Mouse (Mus musculus) adrenal gland, adult 8-10 months (tissue): ENCODE data around the gene Abhd17b. TPM values are rescaled to one million over a fixed set of nuclear protein-coding genes. Genes with fewer than 3 reads are reported as not detected.
"Not testable (repeated sequence)": the region's sequence is repeated elsewhere in the genome, so short reads cannot be mapped to it uniquely, and the experiment has no call there.

Source experiments
- DNase-seq: peaks from one replicate; pipeline ENCODE4 v3.0.0; 2022
- total RNA-seq, 4 experiments: library from RNA; stranded (reverse); gene quantifications; 2 replicates each; pipeline ENCODE4 v1.2.4; 2022

The Abhd17b gene
- total RNA-seq = 10 to 100 TPM; 35.8 to 46.8 (median 41.4) TPM

DNA sequence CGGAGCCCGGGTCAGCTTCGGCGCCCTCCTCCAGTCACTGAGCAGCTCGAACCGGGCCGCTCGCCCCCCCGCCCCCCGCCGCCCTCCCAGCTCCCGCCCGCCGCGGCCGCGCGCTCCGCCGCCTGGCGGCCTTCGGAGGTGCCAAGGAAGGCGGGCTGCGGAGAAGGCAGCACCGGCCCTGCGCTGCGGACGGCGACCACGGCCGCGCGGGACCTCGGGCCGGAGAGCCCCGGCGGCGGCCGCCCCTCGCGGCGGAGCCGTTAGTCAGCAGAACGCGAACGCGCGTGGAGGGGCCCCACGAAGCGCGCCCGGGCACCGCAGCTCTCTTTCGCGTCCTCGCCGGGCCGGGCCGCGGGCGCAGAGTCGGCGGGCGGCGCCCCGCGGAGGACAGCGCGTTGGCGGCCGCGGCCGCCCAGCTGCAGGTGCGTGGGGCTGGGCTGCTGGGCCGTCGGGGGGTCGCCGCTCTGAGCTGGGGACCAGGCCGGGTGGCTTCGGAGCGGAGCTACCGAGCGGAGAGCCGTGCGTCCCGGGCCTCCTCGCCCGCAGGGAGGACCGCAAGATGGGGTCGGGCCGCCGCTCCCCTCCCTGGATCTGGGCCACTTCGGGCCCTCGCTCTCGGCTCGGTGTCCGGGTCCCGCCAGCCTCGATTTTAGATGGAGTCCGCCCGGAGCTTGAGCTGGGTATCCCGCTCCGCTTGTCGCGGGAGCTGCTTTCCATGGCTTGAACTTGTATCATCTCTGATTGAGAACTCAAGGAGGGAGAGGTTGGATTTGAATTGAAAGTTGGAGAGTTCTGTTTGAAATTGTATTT is at the start of gene Abhd17b:
Abhd17b (plus strand) TSS at position 14 of the 810 bp plus-strand sequence.
- peak; percentile 45 for DNase-seq

DNA sequence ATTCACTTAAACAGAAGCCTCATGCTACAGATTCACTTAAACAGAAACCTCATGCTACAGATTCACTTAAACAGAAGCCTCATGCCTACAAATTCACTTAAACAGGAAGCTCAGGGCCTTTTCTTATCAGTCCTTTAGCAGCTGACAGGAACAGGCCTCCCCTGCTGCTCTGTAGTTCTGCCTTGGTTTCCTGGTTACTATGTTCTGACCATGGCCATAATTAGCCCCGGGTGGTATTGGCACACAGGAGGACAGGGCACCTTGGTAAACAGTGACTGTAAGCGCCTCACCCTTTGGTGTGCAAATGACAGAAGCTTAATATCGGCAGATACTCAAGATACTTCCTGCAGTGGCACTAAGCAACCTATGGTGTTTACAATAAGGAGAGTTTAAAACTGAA is 49.1 kb upstream of the Abhd17b start:
- no peak for DNase-seq

DNA sequence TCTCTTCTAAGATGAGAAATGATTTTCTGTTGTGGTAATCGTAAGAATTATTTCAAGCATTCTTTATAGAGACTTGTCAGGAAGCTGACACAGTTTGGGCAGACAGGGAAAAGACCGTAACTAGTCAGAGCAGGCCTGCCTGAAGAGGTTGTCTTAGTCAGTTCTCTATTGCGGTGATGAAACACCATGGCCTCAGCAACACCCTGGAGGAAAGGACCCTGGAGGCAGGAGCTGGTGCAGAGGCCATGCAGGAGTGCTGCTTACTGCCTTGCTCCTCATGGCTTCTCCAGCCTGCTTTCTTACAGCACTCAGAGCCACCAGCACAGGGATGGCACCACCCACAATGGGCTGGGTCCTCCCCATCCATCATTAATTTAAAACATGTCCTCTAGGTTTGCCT is 47.7 kb upstream of the Abhd17b start:
- DNase-seq = no peak

DNA sequence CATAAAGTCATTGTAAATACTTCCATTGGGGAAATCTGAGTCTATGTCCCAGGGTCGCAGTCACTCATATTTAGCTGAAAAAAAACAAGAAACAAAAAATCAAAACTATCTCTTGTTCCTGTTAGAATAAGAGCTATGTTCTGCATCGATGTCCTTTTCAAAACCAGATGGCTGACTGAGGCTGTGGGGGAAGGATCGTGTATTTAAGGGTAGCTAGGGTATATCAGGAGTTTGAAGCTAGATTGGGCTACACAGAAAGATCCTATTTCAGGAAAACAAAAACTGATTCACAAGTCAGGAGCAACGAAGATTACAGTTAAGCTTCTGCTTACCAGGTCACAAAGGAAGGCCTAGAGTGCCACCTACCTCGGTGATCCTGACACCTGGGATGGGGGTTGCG is 42.7 kb upstream of the Abhd17b start:
- no peak for DNase-seq

DNA sequence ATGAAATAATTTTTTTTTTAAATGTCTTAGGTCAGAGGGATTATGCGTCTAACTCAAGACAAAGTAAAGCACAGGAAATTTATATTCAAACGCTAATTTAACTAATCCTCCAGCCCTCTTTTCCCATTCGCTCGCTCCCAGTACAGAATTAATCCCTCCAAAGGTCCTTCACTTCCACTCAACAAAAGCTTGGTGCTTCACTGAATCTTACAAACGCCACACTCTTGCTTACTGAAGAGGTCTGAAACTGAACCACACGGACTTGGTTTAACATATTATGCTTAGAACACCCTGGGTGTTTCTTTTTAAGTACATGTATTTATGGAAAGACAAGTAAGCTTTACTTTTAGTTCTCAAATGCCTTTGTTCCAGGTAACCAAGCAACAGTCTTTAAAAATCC is 41.7 kb upstream of the Abhd17b start:
- no peak for DNase-seq

DNA sequence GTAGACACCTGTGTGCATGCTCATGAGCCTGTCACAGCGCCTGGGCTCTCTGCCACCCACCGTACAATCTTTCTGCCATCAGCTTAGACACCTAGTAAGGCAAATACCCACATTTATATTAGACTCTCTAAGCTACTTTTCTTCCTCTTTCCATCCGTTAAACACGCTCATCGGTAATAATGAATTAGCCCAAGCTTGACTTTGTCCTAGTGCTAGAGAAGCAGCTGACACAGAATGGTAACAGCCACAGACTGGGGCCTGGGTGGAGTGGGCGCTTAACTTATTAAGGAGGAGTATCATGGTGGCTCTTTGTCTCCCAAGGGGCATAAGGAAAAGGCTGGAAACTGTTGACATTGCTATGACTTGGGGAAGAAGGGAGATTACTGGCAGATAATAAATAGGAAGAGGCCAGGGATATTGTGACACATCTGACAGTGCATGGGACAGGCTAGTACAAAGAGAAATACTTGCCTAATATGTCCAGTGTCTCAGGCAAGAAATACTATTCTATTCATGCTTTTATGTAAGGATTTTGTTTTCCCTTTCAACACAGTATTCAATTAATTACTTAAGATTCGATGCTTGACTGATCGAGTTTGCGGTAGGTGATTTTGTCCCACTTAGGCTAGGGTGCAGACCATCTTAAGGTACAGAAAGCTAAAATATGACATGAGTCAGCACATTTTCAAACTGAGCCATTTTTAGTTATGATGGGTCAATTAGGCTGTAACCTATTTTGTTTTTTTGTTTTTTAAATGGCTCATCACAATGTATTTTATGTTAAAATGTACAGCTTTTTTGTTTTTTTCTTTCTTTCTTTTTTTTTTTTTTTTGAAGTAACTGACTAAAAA is 41.0 kb upstream of the Abhd17b start:
- DNase-seq = no peak

DNA sequence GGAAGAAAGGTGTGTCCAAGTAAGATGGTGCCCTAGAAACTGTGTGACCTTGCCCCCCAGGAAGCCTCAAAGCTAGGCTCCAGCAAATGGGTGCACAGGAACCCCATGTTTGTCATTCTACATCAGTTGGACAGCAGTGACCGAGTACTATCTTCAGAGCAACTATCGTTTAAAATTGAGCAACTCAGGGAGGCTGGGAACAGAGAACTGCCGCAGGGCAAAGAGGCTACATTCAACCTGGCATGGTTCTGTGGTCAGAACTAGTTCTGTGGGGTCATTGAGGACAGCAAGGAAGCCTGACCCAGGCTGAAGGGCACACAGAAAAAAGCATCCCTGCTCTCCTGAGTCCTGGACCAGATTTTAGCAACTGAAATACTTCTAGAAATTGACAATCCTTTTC is 37.2 kb upstream of the Abhd17b start:
- no peak for DNase-seq

DNA sequence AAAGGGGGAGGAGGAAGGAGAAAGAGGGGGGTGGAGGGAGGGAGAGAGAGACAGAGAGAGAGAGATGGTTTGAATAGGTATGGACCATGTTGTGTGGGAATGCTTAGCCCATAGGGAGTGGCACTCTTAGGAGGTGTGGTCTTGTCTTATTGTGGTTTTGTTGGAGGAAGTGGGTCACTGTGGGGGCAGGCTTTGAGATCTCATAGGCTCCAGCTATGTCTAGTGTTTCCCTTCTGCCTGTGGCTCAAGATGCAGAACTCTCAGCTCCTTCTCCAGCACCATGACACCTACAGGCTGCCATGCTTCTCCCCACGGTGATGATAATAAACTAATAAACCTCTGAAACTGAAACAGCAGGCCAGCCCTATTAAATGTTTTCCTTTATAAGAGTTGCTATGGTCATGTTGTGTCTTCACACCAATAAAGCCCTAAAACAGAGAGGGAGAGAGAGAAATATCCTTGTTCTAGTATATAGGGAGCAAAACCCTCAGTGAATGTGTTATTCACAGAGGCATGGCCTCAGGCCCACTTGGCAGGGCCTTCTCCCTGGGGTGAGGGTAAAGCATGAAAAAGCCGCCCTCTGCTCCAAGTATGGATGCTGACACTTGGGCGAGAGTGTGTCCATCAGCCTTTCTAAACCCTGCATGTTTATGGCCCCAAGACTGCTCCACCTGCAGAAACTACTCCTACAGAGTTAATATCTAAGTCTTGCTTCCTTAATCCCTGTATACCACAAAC is 29.4 kb upstream of the Abhd17b start:
- no peak for DNase-seq

DNA sequence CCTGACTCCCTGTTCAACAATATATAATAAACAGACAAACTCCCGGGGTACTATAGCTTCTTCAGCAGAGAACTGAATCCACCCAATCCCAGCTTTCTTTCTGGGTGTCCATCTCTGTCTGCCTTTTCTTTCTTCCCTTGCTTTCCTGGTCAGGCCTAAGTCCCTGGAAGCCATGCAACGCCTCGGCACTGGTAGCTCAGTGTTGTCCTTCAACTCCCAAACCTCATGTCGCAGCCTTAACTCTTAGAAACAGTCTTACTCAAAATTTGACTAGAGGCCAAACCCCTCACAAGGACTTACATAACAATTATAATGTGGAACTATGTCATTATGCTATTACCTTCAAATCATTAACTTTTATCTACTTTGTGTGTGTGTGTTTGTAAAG is 28.8 kb upstream of the Abhd17b start:
- DNase-seq = no peak

DNA sequence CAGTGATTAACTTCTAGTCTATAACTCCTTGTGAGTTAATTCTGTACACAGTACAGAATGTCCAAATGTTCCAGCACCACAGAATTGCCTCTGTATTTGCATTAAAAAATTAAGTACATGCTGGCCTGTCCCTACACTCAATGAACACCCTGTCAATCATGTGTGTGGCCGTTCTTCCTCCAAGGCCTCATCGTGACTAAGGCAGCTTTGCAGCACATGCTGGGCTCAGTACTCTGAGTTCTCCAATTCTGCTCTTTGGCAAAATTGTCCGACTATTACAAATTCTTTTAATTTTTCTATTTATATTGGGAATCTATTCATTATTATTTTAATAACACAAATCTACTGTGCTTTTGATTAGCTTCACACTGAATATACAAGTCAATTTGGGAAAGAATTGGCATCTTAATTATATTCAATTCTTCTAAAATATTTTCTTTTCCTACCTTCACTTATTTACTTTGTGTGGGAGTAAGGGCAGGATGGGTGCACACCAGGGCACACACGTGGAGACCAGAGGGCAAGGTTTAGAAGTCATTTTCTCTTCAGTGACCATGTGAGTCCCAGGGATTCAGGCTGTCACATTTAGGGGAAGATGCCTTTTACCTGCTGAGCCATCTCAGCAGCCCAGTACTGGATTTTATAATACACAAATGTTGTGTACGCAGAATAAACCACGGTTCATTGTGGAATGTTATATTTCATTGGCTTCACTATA is 26.6 kb upstream of the Abhd17b start:
- no peak for DNase-seq

DNA sequence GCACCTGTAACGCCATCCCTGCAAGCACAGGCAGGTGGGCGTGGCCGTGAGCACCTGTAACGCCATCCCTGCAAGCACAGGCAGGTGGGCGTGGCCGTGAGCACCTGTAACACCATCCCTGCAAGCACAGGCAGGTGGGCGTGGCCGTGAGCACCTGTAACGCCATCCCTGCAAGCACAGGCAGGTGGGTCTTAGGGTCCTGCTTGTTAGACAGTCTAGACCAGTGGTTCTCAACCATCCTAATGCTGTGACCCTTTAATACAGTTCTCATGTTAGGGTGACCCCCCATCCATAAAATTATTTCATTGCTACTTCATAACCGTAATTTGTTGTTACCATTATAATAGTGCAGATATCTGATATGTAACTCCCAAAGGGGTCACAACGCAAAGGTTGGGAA is 24.5 kb upstream of the Abhd17b start:
- DNase-seq = not testable (repeated sequence)

DNA sequence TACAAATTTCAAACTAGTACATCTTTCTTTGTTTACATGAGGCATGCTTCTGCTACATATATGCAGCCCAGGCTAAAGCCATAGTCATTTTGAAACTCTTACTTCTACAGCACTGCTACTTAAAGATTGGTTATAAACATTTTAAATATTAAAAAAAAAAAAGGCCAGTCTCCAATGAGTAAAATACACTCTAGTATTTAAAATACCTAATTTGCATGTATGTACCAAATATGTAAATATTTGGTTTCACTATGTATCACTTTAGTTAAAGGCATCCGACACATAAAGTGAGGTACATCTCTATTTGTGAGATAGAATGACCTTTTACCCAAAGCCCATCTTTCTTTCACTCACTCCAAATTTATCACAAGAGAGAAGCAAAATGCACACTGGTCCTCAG is 24.0 kb upstream of the Abhd17b start:
- no peak for DNase-seq

DNA sequence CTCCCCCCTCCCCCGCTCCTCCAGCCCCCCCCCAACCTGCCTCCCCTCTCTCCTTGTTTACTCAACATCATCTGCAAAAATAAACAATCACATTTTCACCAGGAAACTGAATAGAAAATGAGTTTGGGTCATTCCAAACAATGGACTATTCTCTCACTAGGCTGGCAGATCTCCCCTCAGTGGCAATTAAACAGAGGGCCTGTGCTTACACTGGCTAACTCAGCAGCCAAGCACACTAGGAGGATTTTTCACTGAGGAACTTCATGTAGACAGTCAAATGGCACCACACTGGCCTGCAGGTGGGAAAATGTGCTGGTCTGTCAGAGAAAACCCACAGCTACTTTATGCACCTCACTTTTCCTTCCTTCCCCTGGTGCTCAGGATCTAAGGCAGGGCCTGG is 23.5 kb upstream of the Abhd17b start:
- DNase-seq = no peak

DNA sequence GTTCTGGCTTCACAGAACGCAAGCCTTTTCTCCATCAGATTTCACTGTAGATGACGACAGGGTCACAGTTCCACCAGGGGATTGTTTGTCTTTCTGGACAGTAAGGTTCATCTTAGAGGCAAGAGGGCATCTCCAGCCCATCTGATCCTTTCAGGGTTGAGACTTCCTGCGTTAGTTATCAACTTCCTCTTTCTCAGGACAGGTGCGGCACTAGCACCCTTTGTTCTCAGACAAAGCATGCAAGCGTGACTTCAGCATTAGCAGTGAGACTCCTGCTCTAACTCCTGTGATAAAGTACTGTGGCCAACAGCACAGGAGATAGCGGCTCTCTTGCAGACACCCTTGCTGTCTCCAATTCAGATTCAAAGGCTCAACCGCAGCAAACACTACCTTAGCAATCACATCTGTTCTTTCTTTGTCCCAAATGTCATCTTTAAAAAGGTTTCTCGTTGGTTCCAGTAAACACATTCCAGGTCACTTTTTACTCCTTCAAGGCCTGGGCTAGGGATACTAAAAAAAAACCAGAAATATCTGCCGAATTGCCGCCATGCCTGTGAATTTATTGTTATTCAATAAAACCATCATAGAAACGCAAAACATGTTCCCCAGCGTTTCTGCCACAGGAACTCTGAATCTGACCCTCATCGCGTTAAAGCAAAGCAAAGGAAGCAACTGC is 22.2 kb upstream of the Abhd17b start:
- DNase-seq = no peak

DNA sequence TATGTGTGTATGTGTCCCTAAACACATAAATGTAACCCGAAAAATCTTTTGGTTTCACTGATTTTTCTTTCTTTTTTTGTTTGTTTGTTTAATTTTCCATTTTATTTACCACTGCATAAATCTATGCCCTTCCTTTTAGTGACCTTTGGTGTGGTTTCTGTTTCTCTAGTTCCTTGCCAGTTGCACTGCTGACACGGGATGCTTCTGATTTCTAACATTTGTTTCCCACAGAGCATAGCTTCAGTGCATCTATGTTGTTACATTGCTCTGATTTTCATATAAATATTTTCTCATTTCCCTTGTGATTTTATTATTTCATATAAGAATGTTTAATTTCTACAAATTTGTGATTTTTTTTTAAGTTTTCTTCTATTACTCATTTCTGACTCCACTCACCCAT is 17.6 kb upstream of the Abhd17b start:
- no peak for DNase-seq

DNA sequence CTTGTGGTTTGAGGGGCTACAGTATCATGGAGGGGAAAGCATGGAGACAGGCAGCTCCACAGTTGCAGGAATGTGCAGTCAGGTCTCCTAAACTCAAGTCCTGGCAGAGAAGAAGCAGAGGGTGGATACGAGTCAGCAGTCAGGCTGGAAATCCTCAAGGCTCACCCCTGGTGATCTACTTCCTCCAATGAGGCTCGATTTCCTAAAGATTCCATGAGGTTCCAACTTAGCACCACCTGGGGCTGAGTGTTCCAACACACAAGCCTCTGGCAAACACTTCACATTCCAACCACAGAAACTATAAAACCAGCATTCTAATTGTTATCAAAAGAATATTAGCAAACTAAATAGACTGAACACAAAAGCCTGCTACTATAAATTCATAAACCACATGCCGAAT is 16.1 kb upstream of the Abhd17b start:
- no peak for DNase-seq

DNA sequence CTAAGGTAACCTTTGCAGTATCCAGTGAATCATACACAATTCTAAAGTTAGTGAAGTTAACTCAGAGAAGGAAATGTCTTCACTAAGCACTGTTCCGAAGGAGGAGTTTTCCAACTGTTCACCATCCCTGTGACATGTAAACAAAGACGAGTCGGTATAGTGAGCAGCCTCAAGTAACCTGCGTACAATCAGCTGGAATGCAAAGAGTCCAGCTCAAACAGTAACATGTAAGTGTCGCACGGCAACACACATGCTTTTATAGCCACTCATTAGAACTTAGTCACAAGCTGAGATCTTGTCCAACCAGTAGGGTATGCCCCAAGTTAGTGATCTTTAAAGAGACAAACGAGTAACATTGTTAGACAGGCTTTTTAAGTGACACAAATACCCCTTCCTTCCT is 15.3 kb upstream of the Abhd17b start:
- DNase-seq = no peak

DNA sequence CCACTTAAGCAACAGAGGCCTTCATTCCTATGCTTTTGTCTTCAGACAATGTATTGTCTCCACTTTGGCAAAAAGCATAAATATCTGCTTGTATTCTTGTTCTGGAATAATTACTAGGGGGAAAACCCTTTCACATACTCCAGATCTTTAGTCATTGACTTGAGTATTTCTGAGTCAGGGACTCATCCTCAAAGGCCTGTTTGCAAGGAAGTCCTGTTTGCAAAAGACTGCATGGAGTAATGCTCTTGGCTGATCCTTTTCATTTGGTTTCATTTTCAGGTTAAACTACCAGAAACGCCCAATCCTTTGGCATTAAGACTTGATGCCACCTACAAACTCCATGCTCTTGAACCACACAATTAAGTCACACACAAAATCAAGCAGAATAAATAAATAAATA is 9.1 kb upstream of the Abhd17b start:
- no peak for DNase-seq

DNA sequence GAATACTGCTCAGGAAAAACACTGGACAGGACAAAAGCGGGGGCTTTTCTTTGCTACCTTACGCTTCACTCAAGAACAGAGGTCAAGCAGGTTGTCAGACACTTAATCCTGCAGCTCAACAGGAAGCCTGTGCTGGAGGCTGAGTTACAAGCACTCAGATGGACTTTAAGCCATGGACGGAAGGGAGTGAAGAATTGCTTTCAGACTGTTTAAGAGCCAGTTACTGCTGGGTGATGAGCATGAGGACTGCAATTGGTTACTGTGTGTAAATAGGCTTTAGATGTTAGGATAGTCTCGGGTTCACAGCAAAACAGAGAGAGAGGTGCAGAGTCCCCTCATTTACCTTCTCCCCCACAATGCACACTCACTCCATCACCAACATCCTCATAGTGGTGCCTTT is 7.7 kb upstream of the Abhd17b start:
- DNase-seq = no peak

DNA sequence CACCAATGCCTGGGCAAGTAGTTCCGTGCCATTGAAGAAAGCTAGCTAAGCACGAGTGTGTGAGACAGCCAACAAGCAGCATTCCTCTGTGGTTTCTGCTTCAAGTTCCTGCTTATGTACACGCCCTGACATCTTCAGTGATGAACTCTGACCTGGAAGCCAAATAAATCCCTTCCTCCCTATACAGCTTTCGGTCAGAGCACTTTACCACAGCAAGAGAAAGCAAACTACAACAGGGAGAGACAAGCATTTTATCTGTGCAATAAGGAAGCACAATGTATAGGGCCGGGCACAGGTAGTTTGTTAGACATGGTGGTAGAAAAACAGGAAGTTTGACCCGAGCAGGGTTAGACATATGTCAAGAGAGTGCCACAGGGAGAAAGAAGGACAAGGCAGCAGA is 6.8 kb upstream of the Abhd17b start:
- DNase-seq = no peak

DNA sequence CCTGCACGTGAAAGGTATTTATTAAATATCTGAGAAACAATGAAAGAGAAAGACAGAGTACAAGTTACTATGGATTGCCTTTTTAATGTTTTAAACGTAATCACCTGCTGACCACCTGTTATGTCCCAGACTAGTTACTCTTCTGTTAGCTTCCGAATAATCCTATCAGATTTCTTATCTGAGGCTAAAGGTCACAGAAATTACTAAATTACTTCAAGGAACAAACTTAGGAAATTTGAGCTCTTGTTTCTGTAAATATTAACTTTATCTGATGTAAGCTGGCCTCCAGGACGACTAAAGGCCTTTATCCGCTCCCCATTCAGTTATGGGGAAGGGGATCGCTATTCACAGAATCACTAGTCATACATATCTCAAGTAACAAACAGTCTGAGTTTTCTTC is 1.3 kb upstream of the Abhd17b start:
- no peak for DNase-seq
